Mouse (Mus musculus): ENCODE results near the gene Klhl21. TPM values are rescaled to one million over a fixed set of nuclear protein-coding genes. Genes with fewer than 3 reads are reported as not detected.
"Not testable (repeated sequence)": the region's sequence is repeated elsewhere in the genome, so short reads cannot be mapped to it uniquely, and the experiment has no call there.

Klhl21 gene
- polyA plus RNA-seq, 1 experiment: 20.5 TPM

DNA sequence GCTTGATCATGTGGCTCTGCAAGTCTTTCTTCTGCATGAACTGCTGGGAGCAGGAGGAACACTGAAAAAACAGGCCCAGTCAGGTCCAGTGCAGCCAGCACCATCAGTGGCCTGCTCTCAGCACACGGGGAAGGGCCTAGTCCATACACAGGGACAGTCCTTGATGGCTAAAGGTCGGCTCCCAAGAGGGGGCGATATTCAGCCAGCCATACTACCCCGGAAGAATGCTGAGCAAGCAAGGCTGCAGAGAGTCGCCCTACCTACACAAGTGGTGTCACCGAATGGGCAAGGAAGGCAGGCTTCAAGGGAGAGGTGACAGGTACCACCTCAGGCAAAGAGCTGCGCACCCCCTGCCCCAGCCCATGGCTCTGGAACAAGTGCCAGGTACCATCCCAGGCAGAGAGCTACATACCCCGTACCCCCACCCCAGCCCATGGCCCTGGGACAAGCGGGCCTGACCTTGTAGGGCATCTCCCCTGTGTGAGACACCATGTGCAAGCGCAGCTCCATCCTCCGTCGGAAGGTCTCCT lies 13.0 kb downstream of the Klhl21 start:
- DNase-seq (ENCODE audit: low read depth): no peak

DNA sequence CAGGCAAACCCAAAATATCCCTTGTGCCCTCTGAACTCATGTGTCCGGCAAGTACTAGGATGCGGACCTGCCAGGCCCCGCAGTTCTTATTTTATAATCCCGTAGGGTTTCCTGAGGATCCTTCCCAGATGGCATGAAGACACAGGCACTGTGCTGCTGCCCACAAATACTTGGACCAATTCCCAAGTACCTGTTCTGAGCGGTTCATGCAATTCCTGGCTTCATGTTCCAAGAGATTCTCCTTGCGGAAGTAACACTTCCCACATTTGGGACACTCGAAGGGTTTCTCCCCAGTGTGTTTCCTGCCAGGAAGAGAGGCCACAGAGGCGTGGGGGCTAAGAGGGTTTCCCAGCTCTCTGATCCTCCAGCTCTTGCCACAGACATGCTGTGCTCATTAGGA lies 13.9 kb downstream of the Klhl21 start:
- no peak for DNase-seq (ENCODE audit: low read depth)

DNA sequence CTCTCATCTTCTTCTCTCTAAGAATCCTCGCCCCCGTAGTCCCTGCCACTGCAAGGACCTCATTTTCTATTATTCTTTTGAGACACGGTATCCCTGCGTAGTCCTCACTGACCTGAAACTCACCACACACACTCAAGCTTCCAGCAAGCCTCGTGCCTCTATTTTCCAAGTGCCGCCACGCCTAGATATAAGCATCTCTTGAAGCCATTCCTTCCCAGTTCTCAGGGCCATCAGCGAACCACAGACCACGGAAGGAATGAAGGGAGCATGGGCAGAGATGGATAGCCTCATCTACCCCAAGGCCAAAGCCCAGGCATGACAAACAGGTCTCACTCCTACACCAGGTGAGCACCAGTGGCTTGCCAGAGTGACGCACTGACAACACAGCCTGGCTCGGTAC lies 15.9 kb downstream of the Klhl21 start:
- no peak for DNase-seq (ENCODE audit: low read depth)

DNA sequence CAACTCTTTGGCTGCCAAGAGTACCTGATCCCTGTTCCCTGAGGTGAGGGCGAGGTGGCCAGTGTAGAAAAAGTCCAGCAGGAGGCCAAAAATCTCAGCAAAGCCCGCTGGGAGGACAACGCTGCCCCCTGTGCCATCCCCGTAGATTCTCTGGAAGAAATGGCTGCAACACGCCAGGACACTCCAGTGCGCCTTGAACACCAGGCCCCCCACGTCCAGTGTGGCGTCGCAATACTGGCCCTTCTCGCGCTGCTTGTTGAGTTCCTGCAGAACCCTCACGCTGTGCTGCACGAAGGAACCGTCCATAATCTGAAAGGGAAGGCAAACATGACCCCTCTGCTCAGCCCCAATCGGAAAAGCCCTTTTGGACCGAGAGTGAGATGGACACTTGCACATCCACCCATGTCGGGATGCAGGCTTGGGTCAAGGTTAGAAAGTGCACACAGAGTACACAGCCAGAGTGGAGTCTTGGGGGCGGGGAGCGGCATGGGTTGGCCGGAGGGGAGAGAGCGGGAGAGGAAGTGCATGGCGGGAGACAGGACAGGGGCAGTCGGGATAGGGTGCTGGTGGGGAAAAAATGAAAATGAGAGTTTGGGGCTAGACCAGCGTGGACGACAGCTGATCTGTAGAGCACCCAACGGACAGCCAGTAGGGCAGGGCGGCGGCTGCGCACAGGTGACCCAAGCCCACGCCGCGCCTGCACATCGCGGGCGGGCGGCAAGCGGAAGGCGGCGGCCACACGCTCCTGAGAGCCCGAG lies 18.3 kb downstream of the Klhl21 start:
- no peak for DNase-seq (ENCODE audit: low read depth)

DNA sequence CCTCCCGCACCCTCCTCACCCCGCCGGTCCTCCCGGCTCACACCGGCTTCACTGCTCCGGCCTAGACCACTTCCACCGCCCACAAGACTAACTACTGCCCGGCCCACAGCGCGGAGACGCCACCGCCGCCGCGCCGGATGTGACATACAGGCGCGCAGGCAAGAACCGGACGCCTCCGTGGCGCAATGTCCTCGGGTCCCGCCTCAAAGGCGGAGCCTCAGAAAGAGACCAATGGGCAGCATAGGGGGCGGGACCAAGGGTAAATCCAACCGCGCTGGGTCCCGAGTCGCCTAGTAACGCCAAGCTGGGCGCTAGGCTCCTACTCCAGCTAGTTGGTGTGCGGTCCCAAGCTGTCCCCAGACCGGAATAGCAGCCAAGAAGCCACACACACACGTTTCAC lies 18.9 kb downstream of the Klhl21 start, which contains the start of gene Zbtb48:
Zbtb48 (minus strand) TSS at position 148 of the 400 bp plus-strand sequence.
- no peak for DNase-seq (ENCODE audit: low read depth)

DNA sequence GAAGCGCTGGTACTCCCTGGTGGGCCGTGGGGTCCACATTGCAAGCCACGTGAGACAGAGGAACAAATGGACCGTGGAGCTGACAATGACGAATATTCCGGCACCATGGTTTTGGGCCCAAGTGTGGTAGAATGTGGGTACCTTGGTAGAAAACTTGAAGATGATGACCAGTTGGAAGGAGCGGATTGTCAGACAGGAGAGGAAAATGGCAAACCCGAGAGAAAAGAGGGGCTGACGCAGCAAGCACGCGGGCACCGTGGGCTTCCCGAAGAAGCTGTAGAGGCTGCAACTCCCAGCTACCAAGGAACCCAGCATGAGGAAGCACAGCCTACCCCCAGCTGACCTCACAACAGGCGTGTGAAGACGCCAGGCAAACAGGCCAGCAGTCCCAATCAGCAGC lies 19.9 kb downstream of the Klhl21 start:
- no peak for DNase-seq (ENCODE audit: low read depth)

DNA sequence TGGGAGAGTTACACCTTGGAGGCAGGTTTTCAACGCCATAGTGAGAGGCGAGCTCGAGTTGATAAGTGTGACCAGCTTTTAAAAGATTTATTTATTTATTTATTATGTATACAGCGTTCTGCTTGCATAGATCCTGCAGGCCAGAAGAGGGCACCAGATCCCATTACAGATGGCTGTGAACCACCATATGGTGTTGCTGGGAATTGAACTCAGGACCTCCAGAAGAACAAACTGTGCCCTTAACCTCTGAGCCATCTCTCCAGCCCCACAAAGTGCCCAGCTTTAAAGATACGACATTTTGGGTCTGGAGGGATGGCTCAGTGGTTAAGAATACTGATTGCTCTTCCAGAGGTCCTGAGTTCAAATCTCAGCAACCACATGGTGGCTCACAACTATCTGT lies 20.5 kb downstream of the Klhl21 start:
- no peak for DNase-seq (ENCODE audit: low read depth)

DNA sequence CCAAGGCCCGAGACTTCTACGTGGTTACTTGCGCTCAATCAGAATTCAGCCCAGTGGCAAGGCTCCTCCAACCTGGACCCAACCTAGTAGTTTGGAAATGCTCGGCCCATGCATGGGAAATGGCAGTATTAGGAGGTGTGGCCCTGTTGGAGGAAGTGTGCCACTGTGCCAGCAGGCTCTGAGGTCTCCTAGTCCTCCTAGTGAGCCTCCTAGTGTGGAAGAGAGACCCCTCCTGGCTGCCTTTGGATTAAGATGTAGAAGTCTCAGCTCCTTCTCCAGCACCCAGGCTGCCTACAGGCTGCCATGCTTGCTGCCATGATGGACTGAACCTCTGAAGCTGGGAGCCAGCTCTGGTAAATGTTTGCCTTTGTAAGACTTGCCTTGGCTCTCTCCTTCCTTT lies 21.4 kb downstream of the Klhl21 start:
- no peak for DNase-seq (ENCODE audit: low read depth)

DNA sequence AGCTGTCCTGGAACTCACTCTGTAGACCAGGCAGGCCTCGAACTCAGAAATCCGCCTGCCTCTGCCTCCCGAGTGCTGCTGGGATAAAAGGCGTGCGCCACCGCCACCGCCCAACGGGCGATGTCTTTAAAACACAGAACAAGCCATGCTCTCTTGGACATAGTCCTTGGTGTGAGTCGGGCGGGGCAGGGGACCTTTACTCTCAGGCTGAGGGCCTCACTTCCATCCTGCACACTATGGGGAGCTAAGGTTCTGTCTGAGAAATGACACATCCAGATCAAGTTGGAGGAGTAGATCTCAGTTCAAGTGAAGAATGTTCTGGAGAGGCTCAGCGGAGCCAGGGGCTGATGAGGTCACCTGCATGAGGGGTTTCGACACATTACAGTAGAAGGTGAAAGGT lies 24.3 kb downstream of the Klhl21 start:
- no peak for DNase-seq (ENCODE audit: low read depth)

DNA sequence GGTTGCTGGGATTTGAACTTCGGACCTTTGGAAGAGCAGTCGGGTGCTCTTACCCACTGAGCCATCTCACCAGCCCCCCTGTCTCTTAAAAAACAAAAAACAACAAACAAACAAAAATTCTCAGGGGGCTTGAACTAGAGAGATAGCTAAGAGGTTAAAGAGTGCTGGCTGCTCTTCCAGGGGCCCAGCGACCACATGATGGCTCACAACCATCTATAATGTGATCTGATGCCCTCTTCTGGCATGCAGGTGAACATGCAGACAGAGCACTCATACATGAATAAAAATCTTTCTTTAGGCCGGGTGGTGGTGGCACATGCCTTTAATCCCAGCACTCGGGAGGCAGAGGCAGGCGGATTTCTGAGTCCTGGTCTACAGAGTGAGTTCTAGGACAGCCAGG lies 27.9 kb downstream of the Klhl21 start:
- not testable (repeated sequence) for DNase-seq (ENCODE audit: low read depth)

DNA sequence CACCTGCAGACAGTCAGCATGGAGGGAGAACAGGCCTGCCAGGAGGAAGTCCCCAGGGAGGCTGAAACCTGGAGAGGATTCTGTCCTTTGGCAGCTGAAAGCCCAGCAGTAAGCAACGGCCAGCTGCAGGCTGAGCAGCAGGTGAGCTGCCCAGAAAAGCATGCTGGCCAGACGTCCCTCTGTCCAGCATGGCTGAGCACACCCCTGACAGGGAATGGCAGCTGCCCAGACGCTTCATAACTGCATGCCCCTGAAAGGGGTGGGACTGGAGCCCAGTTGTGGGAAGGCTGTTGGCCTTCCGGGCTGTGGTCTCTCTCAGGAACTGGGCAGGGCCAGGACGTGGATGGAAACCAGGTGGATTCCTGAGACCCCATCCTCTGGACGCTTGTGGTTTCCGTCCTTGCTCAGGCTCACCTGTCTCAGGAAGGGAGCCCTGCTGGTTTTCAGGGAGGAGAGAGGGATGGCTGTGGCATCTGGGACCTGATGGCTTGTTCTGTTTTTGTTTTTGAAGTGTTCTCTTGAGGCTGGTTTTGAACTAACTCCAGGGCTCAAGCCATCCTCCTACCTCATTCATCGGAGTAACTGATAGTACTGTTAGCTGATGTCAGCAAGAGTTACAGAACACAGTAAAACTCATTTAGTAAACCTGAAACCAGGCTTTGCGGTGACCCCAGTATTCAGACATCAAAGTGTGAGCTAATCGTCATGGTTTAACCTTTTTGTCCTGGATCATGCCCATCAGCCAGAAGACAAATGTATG lies 29.8 kb downstream of the Klhl21 start, which contains the start of gene Tas1r1:
Tas1r1 (minus strand) TSS at position 344 of the 760 bp plus-strand sequence.
- DNase-seq (ENCODE audit: low read depth): no peak

DNA sequence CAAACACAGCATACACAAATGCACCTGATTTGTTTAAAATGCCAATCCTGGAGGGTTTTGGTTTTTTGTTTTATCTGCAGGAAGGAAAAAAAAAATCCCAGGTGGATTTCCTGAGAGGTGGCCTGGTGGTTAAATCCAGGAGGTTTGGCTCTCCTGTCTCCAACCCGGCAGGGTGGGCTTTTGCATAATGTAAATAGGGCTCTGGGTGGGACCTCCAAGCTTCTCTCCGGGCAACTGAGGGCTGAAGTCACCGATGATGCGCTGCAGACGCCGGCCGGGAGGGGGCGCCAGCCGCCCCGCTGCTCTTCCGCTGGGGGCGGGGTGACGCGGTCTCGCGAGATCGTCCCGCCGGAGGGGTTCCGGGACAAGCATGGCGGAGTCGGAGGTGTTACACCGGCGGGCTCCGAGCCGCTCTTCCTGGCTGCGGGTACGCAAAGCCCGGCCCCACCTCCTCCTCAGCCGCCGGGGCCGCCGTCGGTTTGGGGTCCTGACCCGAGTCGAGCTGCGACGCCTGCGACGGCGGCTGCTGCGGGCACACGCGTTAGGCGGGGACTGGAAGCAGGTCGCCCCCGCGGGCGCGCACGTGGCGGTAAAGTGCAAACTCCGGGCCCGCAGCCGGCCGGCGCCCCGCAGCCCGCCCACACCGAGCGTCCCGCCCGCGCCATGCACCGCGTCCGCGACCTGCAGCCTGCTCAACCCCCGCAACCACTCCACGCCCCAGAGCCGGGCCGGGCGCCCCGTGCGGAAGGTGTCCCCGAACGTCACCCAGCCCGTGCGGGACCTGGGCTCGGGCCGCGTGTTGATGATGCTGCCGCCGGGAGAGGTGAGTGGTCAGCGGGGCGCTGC lies 30.6 kb downstream of the Klhl21 start, which contains the start of gene Nol9:
Nol9 (plus strand) TSS at position 337 of the 846 bp plus-strand sequence.
- no peak for DNase-seq (ENCODE audit: low read depth)

DNA sequence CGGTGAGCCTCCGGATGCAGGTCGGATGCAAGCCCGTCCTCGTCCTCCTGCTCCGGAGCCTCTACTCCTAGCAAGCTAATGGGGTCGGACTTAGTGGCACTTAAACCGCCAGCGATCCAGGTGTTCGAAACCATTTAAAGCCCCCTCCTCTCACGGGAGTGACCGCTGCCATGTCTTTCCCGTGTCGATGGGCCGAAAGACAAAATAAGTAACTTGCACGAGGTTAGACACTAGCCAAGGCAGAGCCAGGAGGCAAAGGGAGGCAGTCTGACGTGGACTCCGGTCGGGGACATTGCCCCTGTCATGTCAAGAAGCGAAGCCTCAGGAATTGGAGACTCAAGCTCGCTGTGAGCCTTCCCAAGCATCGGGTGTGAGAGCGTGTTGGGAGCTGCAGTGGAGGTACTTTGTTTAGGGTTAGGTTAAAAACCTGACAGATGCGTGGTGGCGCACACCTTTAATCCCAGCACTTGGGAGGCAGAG lies 31.3 kb downstream of the Klhl21 start:
- no peak for DNase-seq (ENCODE audit: low read depth)

DNA sequence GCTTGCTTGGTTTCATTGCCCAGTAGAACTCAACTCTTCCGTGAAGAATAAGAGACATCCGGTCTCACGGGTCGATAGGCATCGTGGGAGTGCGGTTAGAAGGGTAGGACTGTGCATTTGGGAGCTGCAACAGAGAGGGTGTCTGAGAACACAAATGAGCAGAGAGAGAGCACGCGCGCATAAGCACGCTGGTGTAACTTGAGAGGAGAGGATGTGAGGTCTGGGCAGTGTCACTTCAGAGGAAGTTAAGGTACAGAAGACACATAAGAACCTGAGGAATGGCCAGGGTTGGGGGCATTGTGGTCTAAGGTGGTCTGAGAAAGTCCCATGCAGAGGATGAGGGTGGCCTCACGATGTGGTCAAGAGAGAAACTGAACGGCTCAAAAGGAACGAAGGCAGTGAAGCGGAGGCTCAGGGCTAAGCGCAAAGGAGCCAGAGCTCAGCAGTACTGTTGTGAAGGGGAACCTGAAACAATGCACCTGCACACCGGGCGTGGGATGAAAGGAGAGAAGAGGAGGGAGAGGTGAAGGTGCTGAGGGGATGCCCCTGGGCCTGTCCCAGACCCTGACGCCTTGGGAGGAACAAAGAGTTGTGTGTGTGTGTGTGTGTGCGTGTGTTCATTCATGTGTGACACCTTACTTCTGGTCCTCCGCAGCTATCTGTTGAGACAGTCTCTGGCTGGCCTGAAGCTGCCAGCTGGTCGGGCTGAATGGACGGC lies 33.5 kb downstream of the Klhl21 start:
- DNase-seq (ENCODE audit: low read depth): no peak

DNA sequence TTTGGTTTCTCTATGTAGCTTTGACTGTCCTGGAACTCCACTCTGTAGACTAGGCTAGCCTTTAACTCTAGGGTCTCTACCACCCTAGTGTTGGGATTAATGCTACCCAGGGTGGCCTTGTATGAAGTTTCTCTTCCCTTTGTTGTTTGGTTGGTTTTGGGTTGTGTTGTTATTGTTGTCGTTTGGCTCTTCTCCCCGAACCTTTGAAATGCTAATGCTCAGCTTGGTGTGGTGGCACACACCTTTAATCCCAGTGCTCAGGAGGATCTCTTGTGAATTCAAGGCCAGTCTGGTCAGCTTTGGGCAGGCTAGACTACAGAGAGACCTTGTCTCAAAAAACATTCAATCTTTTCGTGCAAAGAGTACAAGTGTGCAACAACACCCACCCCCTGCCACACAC lies 34.6 kb downstream of the Klhl21 start:
- DNase-seq (ENCODE audit: low read depth): no peak

DNA sequence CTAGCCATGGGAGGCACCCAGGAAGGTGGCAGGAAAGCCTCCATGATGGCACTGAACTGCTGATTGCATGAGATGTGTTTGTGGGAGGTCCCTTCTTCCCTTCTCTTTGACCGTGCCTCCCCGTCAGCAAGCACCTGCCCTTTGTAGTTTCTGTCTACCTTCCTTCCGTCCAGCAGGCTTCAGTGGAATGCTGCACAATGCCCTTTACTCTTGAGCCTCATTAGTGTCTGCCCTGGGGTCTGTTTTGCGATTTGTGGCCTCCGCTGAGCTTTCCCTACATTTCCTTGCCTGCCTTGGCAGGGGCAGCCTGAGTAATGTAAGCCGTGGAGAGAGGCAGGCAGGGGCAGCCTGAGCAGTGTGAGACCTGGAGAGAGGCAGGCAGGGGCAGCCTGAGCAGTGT lies 36.0 kb downstream of the Klhl21 start:
- DNase-seq (ENCODE audit: low read depth): no peak

DNA sequence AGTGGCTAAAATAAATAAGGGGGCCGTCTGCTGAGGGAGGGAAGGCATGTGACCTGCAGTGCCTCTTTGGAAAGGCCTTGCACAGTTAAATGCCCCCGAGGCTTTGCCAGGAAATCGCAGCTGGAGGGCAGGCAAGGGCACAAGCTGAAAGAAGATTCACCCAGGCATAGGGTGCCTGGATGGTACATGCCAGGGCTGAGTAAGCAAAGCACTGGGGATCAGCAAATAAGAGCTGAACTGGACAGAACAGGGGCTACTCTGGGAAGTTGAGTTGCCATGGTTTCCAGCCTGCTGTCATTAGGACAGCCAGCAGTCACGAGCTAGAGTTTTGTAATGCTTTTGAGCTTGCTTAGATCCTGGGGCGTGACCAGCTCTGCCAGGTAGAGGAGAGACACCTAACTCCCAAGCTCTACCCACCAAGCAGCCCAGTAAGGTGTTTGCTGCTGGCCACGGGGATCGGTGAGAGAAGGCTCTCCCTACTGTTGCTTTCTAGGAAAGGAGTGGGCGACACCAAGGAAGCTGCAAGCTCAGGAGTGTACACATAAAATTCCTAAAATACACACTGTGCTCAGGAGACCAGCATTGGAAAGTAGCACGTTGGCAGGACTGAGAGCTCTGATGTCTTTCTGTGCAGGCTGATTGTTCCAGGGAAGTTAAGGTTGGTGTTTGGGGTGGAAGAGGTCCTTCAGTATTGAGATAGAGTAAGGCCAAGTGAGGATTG lies 53.9 kb downstream of the Klhl21 start:
- no peak for DNase-seq (ENCODE audit: low read depth)

DNA sequence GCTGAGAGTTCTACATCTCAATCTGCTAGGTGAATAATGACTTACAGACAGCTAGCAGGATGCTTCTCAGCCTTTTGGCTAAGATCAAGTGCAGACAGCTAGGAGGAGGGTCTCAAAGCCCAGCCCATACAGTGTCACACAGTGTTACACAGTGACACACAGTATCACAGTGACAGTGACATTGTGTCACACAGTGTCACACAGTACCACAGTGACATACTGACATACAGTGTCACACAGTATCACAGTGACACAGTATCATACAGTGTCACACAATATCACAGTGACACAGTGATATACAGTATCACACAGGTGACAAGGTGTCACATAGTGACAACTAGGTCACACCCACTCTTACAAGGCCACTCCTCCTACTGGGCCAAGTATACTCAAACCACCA lies 58.7 kb downstream of the Klhl21 start:
- no peak for DNase-seq (ENCODE audit: low read depth)

Measured in gonadal fat pad, adult 2 months (tissue).